8 mouse cellular contexts compared by ENCODE assay signal in genomic region chr15:91573111-91573538, GRCm38 (mm10). TPM values are rescaled to one million over a fixed set of nuclear protein-coding genes. Genes with fewer than 3 reads are reported as not detected.
A peak's percentile ranks its signal among the peaks of the same experiment; 100 is the strongest.
DNase-seq lines count a peak whose midpoint lies in the region; ATAC-seq and TF ChIP-seq lines count a peak whose summit lies in the region.

Gene Slc2a13, minus strand, starts transcription at chr15:91573261.

- in situ Hi-C loops in ES-E14 (cut with MboI; ENCODE audit: low sequenced_read_pairs in 2 of 2, unreplicated experiment in 2 of 2): no loop called here

- H3K4me2 ChIP-seq in forebrain, embryonic 16.5 days (ENCODE audit: low read length): peak within 1 kb of the TSS; percentile 97
- peak within 1 kb of the TSS; percentile 88 for H3K4me2 ChIP-seq in neural tube, embryonic 15.5 days

- peak; percentile 79 for DNase-seq in ES-E14 (ENCODE audit: low read depth, low spot score)
- peak; percentile 89 for DNase-seq in cerebellum, adult 11-12 months
- peak; percentile 69 for DNase-seq in heart, postnatal 25 days (ENCODE audit: low spot score)
- DNase-seq in layer of hippocampus, adult 18-20 months (ENCODE audit: low spot score in 2 of 2): peak; percentile 82 to 92
- DNase-seq in lung, adult 18-20 months: peak; percentile 83 to 85
- DNase-seq in testis, postnatal 10 days (ENCODE audit: low spot score): peak; percentile 94

- H3K9ac ChIP-seq in ES-E14 (ENCODE audit: insufficient read depth, low read depth, low read length, poor library complexity, severe bottlenecking): peak within 1 kb of the TSS; percentile 76
- peak within 1 kb of the TSS; percentile 80 for H3K9ac ChIP-seq in forebrain, embryonic 16.5 days (replicated peaks; ENCODE audit: low read depth, low read length)
- peak within 1 kb of the TSS; percentile 77 for H3K9ac ChIP-seq in neural tube, embryonic 15.5 days (replicated peaks)

- under 1% methylated on average over 26 of the region's 26 CpGs for WGBS in forebrain, embryonic 16.5 days
- 0% methylated on average over 26 of the region's 26 CpGs for WGBS in neural tube, embryonic 15.5 days

- no peaks in the 10 kb centered on the region for H3K9me3 ChIP-seq in ES-E14 (ENCODE audit: control insufficient read depth, insufficient read depth, low read depth, low read length)
- no peaks in the 10 kb centered on the region; the same call in 1 of the 2 replicates for H3K9me3 ChIP-seq in forebrain, embryonic 16.5 days (ENCODE audit: control insufficient read depth, low read length)
- H3K9me3 ChIP-seq in neural tube, embryonic 15.5 days (replicated peaks): no peaks in the 10 kb centered on the region

- peak; percentile 96 for ATAC-seq in forebrain, embryonic 16.5 days
- peak; percentile 96 for ATAC-seq in neural tube, embryonic 15.5 days (ENCODE audit: low FRiP score)

- no peaks in the 10 kb centered on the region for H3K4me1 ChIP-seq in ES-E14 (ENCODE audit: control insufficient read depth in 2 of 2, insufficient read depth in 2 of 2, low read length in 2 of 2, poor library complexity in 1 of 2)
- H3K4me1 ChIP-seq in forebrain, embryonic 16.5 days (replicated peaks; ENCODE audit: control insufficient read depth, insufficient read depth, low read length): peaks cover 13% of the 10 kb centered on the region
- H3K4me1 ChIP-seq in neural tube, embryonic 15.5 days: peaks cover 32% of the 10 kb centered on the region

- peak within 1 kb of the TSS; percentile 77 to 83 for H3K4me3 ChIP-seq in ES-E14 (ENCODE audit: insufficient read depth in 1 of 2, low read depth in 1 of 2, low read length in 2 of 2, poor library complexity in 1 of 2, severe bottlenecking in 1 of 2)
- peak within 1 kb of the TSS; percentile 77 for H3K4me3 ChIP-seq in forebrain, embryonic 16.5 days (replicated peaks; ENCODE audit: low read length)
- H3K4me3 ChIP-seq in neural tube, embryonic 15.5 days (replicated peaks): peak within 1 kb of the TSS; percentile 70

- peaks cover 6% of the 10 kb centered on the region for H3K27me3 ChIP-seq in forebrain, embryonic 16.5 days (replicated peaks; ENCODE audit: control insufficient read depth, insufficient read depth, low read length)
- no peaks in the 10 kb centered on the region; the same call in 1 of the 2 replicates for H3K27me3 ChIP-seq in neural tube, embryonic 15.5 days (replicated peaks)

- H3K36me3 ChIP-seq in ES-E14 (ENCODE audit: control insufficient read depth, insufficient read depth, low read length, poor library complexity, severe bottlenecking): no peaks in the 10 kb centered on the region
- no peaks in the 10 kb centered on the region for H3K36me3 ChIP-seq in forebrain, embryonic 16.5 days (ENCODE audit: control insufficient read depth, insufficient read depth)
- H3K36me3 ChIP-seq in neural tube, embryonic 15.5 days: no peaks in the 10 kb centered on the region

- no peak within 1 kb of the TSS for H3K27ac ChIP-seq in ES-E14 (ENCODE audit: insufficient read depth, low read depth, low read length, poor library complexity, severe bottlenecking)
- peak within 1 kb of the TSS; percentile 58 for H3K27ac ChIP-seq in forebrain, embryonic 16.5 days (ENCODE audit: low read length)
- H3K27ac ChIP-seq in neural tube, embryonic 15.5 days (replicated peaks): peak within 1 kb of the TSS; percentile 88

- intact Hi-C loops in heart, postnatal 25 days (cut with DNase I): no loop called here

TF ChIP-seq in ES-E14, 5 proteins besides CTCF, POLR2A, EP300 and RAD21:
- TF ChIP-seq CHD2 (IDR thresholded peaks at IDR 0.05; ENCODE audit: low read depth, low read length) (no peak), ZNF384 (IDR thresholded peaks at IDR 0.05; ENCODE audit: low read depth, low read length) (no peak), HCFC1 (IDR thresholded peaks at IDR 0.05; ENCODE audit: borderline replicate concordance, insufficient read depth, low read length) (no peak), ZC3H11A (IDR thresholded peaks at IDR 0.05; ENCODE audit: borderline replicate concordance, low read depth, low read length) (no peak), MAFK (IDR thresholded peaks at IDR 0.05; ENCODE audit: insufficient read depth, low read depth, low read length) (no peak)

RNA-seq across cellular contexts. Expression of gene Slc2a13, which starts in this region (rescaled TPM):
- total RNA-seq in ES-E14 (2012; rRNA removed): 0.13 and 0.16 TPM in 2 replicates
- 2.5 TPM in 2 replicates for polyA plus RNA-seq in forebrain, embryonic 16.5 days (2015; fragmentation: Nextera tagmentation; extraction: Ambion mirVana)
- 1 to 10 TPM; 1.3 to 1.4 TPM for total RNA-seq in heart, postnatal 25 days (2021)
- total RNA-seq in layer of hippocampus, adult 18-20 months (2021): 10 to 100 TPM; 63.9 to 72.3 TPM
- polyA plus RNA-seq in neural tube, embryonic 15.5 days (2015; fragmentation: Nextera tagmentation; extraction: Ambion mirVana): 4.7 and 4.8 TPM in 2 replicates

Comparison
In these comparisons a context has a peak if more than half of its experiments do, and no peak if none do; other contexts are left out.
1. RNA of gene Slc2a13 (total RNA-seq): 63.9 to 72.3 TPM in layer of hippocampus, adult 18-20 months; 1.3 to 1.4 TPM in heart, postnatal 25 days and 0.13 to 0.16 TPM in ES-E14; every median in the first group is over 10 times any median in the second.
2. Peak in DNase-seq, H3K4me3 ChIP-seq and H3K9ac ChIP-seq in ES-E14; RNA of the gene not detected or under 1 TPM.
3. Peak in every context shown above with its lines, with median percentiles within 50 percentile points of each other: DNase-seq, H3K4me3 ChIP-seq and H3K9ac ChIP-seq.